Mouse (Mus musculus) hematopoietic stem cell, adult 5-6 weeks (primary cell): ENCODE data around the gene Boc. TPM values are rescaled to one million over a fixed set of nuclear protein-coding genes. Genes with fewer than 3 reads are reported as not detected.

ENCODE experiments used
- ATAC-seq, 2 experiments: fragments of 125-278 bp in 1 of 2; replicated peaks in 1 of 2; 2 replicates each; pipeline ENCODE4 v1.8.0; 2016 to 2017; ENCODE audit warnings: inconsistent platforms in 2 of 2, mild to moderate bottlenecking in 2 of 2, moderate number of reproducible peaks in 2 of 2, low read depth in 1 of 2, moderate TSS enrichment in 1 of 2; ENCODE audit not compliant: low FRiP score in 2 of 2, poor library complexity in 2 of 2, severe bottlenecking in 2 of 2, insufficient read depth in 1 of 2, low TSS enrichment in 1 of 2
- total RNA-seq: library from RNA; stranded (forward); fragments of 172-1452, 232-1000 nt; gene quantifications from 2 replicates; pipeline ENCODE4 v1.2.3, GENCODE M21; 2017

Boc gene
- total RNA-seq, 1 experiment from 2014 or later, result 0.30 TPM

- ATAC-seq, result no peak
Measured at GRCm38 (mm10) chr16:44534122-44534521, 24.6 kb downstream of the Boc start.

GRCm38 (mm10) chr16:44533522-44533921 lies 25.2 kb downstream of the Boc start:
- ATAC-seq, result no peak

GRCm38 (mm10) chr16:44532851-44533250 lies 25.8 kb downstream of the Boc start:
- no peak for ATAC-seq

GRCm38 (mm10) chr16:44531239-44531797 lies 27.4 kb downstream of the Boc start:
- no peak for ATAC-seq

GRCm38 (mm10) chr16:44530829-44531228 lies 27.9 kb downstream of the Boc start:
- no peak for ATAC-seq

GRCm38 (mm10) chr16:44530191-44530590 lies 28.5 kb downstream of the Boc start:
- ATAC-seq, result no peak

GRCm38 (mm10) chr16:44529691-44530090 lies 29.0 kb downstream of the Boc start:
- ATAC-seq, result no peak

- ATAC-seq, result no peak
Measured at GRCm38 (mm10) chr16:44528955-44529354, 29.7 kb downstream of the Boc start.

- ATAC-seq, result no peak
Measured at GRCm38 (mm10) chr16:44527218-44527905, 31.3 kb downstream of the Boc start.

- no peak for ATAC-seq
Measured at GRCm38 (mm10) chr16:44526689-44527088, 32.0 kb downstream of the Boc start.

- no peak for ATAC-seq
Measured at GRCm38 (mm10) chr16:44526044-44526443, 32.7 kb downstream of the Boc start.

- no peak for ATAC-seq
Measured at GRCm38 (mm10) chr16:44523595-44523994, 35.1 kb downstream of the Boc start.

GRCm38 (mm10) chr16:44516498-44516897 lies 42.2 kb downstream of the Boc start:
- no peak for ATAC-seq

- ATAC-seq, result no peak
Measured at GRCm38 (mm10) chr16:44510521-44511213, 48.0 kb downstream of the Boc start.

GRCm38 (mm10) chr16:44509458-44510344 lies 49.0 kb downstream of the Boc start:
- ATAC-seq, result peak; percentile 27; a peak in 1 of 4 replicates

GRCm38 (mm10) chr16:44508772-44509171 lies 49.9 kb downstream of the Boc start:
- ATAC-seq, result no peak

- ATAC-seq, result 0 out of 4 replicates have a peak, but pooled peaks have one; percentile 25 to 35
Measured at GRCm38 (mm10) chr16:44508025-44508424, 50.7 kb downstream of the Boc start.
